Mouse (Mus musculus): Measurements from ENCODE around the gene Slc25a28.

The Slc25a28 gene

GRCm38 (mm10) chr19:43675525-43676400 is 1.1 kb upstream of the Slc25a28 start:
- DNase-seq: peak; percentile 41

DNA sequence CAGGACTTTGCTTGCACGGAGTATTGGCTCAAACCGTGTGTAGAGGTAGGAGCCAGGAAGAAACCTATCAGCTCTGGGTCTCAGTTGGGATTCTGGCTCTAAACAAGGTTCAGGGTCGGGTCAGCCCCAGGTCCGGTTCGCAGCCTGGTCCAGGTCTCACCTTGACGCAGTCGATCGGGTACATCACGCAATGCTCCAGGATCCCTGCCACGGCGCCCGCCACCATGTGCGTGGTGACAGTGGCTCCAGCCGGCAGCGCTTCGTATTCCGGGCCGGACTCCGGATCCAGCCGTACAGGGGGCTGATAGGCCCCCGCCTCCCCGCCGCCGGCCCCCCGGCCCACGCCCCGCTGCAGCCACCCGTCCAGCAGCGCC is 378 bp downstream of the Slc25a28 start:
- peak; percentile 53 for DNase-seq

- no peak for DNase-seq
These were observed 967 bp downstream of the Slc25a28 start for GRCm38 (mm10) chr19:43673513-43674315.

DNA sequence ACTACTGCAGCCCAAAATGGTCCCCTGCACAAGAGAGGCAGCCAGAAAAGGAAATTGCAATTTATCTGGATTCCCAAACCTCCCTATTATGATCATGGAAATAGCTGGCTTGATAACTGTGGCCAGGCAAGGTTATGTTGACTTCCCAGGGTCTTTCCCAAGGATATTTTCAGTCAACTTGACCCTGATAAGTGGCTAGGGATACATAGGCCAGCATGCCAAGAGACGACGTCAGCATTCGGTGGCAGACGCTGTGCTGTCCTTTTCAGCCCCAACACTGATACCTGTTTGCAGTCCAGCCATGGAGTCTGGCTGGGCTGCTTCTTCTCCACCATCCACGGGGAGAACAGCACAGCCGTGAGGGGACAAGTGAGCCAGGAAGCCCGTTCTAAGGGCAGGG is 3.6 kb downstream of the Slc25a28 start:
- no peak for DNase-seq

DNA sequence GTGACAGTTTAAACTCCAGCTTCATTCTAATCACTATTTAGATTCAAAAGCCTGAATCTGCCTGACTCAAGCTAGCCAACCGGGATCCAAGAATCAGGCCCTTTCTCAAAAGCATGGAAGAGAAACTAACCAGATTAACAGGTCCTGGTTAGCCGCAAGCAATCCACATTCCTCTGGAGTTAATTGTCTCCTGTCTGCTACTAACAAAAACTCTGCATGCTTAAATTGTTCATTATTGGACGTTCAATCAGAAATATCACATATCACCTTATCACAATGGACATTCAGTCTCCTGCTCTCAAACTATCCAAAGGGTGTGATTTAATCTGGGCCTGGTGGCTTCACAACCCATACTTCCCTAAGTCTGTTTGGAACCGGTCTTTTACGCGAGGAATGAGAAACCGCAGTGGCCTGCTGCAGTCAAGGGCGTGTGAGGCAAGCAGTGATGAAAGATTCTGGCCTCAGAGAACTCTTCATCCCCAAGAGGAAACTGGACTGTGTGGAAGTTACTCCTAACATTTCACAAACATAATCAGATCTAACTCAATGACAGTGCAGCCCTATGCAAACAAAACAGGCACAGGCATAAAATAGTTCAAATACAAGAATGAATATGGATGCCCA is 5.4 kb downstream of the Slc25a28 start:
- DNase-seq: no peak

DNA sequence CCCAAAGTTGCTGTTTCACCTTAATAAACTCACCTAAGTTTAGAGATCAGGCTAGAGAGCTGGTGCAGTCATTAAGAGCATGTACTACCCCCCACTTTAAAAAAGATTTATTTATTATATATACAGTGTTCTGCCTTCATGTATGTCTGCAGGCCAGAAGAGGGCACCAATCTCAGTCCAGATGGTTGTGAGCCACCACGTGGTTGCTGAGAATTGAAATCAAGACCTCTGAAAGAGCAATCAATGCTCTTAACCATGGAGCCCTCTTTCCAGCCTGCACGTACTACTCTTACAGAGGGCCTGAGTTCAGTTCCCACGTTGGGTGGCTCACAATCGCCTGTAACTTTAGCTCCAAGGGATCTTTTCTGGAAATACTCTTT is 7.3 kb downstream of the Slc25a28 start:
- no peak for DNase-seq

GRCm38 (mm10) chr19:43666661-43667429 is 7.8 kb downstream of the Slc25a28 start:
- DNase-seq: no peak

GRCm38 (mm10) chr19:43665441-43666048 is 9.1 kb downstream of the Slc25a28 start:
- DNase-seq: peak; percentile 42

- DNase-seq: no peak
These were observed 11.2 kb downstream of the Slc25a28 start for GRCm38 (mm10) chr19:43663471-43663870.

DNA sequence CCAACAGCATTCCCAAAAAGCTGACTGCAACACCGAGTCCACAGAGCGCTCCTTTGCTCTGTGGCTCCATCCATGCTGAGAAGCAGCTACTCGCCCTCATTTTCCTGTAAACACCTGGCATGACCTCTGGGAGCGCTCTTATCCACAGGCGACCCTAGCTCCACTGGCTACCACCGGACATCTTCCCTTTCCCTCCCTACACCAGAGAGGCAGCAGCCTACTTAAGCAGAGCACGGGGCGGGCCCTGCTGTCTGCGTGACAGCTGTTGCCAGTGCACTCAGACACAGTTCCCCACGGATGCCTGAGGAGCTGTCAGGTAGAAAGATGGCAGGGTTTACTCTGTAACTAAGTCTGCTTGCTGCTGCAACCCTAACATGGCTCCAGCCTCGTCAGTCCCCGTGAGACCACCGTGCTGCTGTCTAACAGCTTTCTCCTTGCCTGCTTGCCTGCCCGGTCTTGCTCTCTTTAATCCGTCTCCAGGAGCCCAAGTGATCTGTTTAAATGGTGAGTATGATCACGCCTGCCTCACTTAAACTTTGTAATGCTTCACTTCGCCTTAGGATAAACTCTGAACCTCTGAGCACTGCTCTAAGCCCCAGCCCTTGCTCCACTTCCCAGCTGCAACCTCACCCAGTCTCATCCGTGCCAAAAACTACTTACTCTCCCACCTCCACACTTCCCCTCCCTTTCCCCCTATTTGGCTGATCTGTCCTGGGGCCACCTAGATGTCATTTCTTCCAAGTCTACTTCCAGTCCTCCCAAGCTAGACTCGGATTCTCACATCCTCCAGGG is 12.3 kb downstream of the Slc25a28 start:
- no peak for DNase-seq

GRCm38 (mm10) chr19:43660774-43661173 is 13.9 kb downstream of the Slc25a28 start:
- DNase-seq: no peak

DNA sequence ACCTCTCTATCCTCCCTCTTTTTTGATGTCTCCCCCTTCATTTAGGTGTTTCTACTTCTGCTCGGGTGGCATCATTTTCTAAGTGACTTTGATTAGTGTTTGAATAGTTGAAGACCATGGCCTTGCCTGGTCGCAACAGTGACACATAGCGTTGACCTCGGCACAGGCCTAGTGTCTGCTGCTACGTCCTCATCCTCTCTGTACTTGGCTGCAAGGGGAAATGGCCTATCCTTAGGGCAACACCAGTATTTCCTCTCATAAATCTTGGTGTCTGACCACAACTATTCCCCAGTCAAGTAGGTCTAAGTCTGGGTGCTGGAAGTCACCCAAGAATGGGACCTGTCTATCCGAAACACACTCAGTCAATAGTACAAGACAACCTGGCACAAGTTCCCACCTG is 15.0 kb downstream of the Slc25a28 start:
- no peak for DNase-seq

DNA sequence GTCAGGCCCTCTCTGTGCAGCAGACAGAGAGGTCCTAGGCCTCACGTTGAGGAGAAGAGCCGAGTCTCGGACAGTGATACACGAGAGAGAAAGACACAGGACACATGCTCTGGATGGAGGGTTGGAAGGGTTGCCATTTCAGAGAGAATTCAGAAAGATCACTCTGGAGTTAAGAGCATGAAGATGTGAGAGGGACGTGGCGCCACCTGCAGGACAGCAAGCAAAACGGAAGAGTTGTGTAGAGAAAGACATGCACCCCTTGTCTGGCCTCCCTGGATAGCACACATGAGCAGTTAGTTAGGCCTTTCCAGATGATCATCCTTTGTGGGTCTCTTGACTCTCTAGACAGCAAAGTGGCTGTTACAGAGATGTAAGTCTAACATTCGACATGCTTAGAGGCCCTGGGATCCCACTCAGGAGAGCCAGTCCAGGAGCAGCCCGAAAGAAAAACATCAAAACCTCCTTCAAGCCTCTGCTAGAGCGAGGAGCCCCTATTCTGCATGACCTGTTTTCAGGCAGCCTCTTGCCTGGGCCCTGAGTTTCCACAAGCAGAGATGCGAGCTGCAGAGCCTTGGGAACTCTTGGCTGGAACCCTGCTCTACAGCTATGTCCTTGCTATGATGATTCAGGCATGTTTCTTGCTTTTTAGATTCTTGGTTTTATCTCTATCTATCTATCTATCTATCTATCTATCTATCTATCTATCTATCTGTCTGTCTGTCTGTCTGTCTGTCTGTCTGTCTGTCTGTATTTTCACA is 18.8 kb downstream of the Slc25a28 start:
- no peak for DNase-seq

DNA sequence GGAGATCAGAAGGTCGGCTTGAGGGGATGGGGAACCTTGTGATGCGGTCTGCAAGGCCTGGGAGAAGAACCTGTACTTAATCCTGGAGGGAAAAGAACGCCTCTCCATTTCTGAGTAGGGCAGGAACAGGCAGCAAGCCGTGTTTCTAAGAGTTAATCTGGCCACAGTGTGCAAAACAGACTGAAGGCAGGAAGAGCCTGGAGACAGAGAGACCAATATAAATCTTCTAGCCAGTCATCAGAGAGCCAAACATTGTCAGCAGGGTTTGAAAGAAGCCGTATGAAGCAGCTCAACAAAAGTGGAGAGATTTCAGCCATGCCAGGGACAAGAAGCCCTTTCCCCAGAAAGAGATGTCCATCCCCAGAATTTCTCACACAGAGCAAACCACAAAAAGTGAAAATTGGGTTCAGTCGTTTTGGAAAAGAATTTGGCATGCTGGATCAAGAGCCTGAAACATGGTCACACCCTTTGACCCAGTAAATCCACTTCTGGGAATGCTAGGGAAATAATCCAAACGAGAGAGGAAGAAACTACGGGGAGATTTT is 23.4 kb downstream of the Slc25a28 start:
- DNase-seq: no peak

- DNase-seq: no peak
These were observed 26.3 kb downstream of the Slc25a28 start for GRCm38 (mm10) chr19:43648343-43648742.

DNA sequence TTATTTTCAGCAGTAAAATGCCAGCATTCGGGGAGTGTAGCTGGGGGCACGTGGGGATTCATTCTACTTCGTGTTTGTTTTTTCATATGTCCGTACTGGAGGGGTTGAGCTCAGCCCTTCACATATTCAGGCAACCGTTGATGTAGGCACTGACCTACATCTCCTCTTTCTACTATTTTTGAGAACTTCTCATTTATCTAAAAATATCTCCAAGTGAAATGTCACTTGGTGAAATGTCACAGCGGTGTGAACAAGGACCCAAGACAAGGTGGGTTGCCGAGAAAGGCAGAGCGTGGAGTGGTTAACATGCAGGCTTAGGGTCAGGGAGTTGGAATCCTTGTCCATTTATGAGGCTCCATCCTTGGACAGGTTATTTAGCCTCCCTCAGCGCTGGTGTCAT is 27.4 kb downstream of the Slc25a28 start:
- DNase-seq: no peak

GRCm38 (mm10) chr19:43646852-43647251 is 27.8 kb downstream of the Slc25a28 start:
- no peak for DNase-seq

DNA sequence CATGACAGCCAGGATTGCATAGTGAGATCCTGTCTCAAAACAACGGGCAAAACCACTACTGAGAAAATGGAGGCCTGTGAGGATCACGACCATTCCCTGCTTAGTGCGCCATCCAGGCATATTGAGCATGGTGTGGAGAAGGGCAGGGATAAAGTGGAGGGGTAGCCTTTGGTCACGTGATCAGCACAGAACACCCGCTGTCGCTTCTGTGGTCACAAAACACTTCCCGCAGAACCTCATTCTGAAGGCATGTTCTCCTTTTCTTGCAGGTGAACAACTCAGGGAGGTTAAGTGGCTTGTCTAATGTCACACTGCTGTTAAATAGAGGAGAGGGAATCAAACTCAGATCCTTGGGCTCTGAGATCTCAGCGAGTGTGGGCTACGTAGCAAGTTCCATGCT is 29.2 kb downstream of the Slc25a28 start:
- DNase-seq: no peak

- no peak for DNase-seq
These were observed 31.8 kb downstream of the Slc25a28 start for GRCm38 (mm10) chr19:43642843-43643242.

DNA sequence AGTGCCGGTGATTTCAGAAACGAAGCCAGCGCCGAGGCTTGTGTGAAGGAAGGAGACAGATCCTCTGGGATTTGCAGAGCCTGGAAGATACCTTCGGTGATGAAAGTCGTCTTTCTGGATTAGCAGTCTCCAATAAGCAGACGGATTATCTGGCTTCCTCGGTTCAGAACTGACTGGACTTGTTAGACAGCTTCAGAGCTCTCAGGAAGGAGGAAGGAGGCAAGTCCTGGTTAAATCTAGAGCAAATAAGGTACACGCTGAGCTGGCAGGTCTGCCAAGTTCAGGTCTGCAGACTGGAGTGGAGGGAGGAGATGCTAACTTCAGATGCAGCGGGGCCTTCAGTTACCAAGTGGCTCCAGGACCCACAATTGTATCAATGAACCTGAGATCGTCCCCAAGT is 32.8 kb downstream of the Slc25a28 start:
- DNase-seq: no peak
